Mouse (Mus musculus): ENCODE measurements around the gene Mdm2.
"Not testable (repeated sequence)": the region's sequence is repeated elsewhere in the genome, so short reads cannot be mapped to it uniquely, and the experiment has no call there.

GRCm38 (mm10) chr10:117704314-117704963 lies 6.1 kb downstream of the Mdm2 start:
- not testable (repeated sequence) for TF ChIP-seq CTCF (IDR thresholded peaks at IDR 0.05; ENCODE audit: borderline replicate concordance, insufficient read depth, low read length); POLR2A (IDR thresholded peaks at IDR 0.05; ENCODE audit: low read depth, low read length)

Measured in embryonic fibroblast, embryonic 13.5 days (primary cell).